Mouse (Mus musculus): ENCODE results near the gene Dpp10. TPM values are rescaled to one million over a fixed set of nuclear protein-coding genes. Genes with fewer than 3 reads are reported as not detected.

Dpp10 gene
- polyA plus RNA-seq, 1 experiment from 2014 or later, result 26.0 TPM

DNA sequence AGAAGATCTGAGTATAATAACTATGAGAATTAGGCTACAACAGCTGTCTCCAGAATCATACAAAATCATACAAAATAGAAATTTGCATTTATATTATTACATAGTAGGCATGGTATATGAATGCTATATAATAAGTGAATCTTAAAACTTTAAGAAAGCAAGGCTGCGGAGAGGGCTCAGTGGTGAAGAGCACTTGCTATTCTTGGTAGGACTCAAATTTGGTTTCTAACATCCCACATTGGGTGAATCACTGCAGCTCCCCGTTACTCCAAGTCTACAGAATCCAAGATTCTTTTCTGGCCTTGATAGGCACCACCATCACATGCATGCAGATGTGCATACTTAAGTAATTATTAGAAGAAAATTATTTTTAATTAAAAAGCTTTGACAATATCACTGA, 279.8 kb downstream of the Dpp10 start:
- ATAC-seq, result no peak
- Histone ChIP-seq H3K27ac (ENCODE audit: low read length) (no peak overlapping the region), H3K36me3 (ENCODE audit: control insufficient read depth, insufficient read depth, low read length) (no peaks in the 10 kb centered on the region), H3K4me1 (ENCODE audit: control insufficient read depth, insufficient read depth, low read length) (no peaks in the 10 kb centered on the region), H3K9me3 (replicated peaks; ENCODE audit: control insufficient read depth, low read length, poor library complexity, severe bottlenecking) (no peaks in the 10 kb centered on the region), H3K27me3 (ENCODE audit: control insufficient read depth, insufficient read depth, low read depth, low read length) (no peaks in the 10 kb centered on the region), H3K4me3 (ENCODE audit: low read depth, low read length) (no peak overlapping the region), H3K4me2 (ENCODE audit: low read length) (no peak overlapping the region), H3K9ac (ENCODE audit: low read depth, low read length) (no peak overlapping the region)
- WGBS, result 97% methylated on average over 2 of the region's 2 CpGs

DNA sequence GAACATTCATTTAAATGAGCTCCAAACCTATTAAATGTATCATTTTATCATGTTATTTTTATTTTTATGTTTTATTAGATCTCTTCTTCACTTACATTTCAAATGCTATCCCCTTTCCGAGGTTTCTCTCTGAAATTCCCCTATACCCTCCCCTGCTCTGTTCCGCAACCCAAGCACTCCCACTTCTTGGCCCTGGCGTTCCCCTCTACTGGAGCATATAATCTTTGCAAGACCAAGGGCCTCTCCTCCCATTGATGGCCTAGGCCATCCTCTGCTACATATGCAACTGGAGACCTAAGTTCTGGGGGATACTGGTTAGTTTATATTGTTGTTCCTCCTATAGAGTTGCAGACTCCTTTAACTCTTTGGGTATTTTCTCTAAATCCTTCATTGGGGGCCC, 283.1 kb downstream of the Dpp10 start:
- no peak for ATAC-seq
- Histone ChIP-seq H3K27ac (ENCODE audit: low read length) (no peak overlapping the region), H3K4me2 (ENCODE audit: low read length) (no peak overlapping the region), H3K27me3 (ENCODE audit: control insufficient read depth, insufficient read depth, low read depth, low read length) (no peaks in the 10 kb centered on the region), H3K9ac (ENCODE audit: low read depth, low read length) (no peak overlapping the region), H3K9me3 (replicated peaks; ENCODE audit: control insufficient read depth, low read length, poor library complexity, severe bottlenecking) (no peaks in the 10 kb centered on the region), H3K4me1 (ENCODE audit: control insufficient read depth, insufficient read depth, low read length) (no peaks in the 10 kb centered on the region), H3K4me3 (ENCODE audit: low read depth, low read length) (no peak overlapping the region), H3K36me3 (ENCODE audit: control insufficient read depth, insufficient read depth, low read length) (no peaks in the 10 kb centered on the region)
- WGBS, result 84% methylated on average over 3 of the region's 3 CpGs

GRCm38 (mm10) chr1:123756055-123756454, 289.3 kb downstream of the Dpp10 start:
- Histone ChIP-seq H3K4me1 (ENCODE audit: control insufficient read depth, insufficient read depth, low read length) (no peaks in the 10 kb centered on the region), H3K27ac (ENCODE audit: low read length) (no peak overlapping the region), H3K4me3 (ENCODE audit: low read depth, low read length) (no peak overlapping the region), H3K27me3 (ENCODE audit: control insufficient read depth, insufficient read depth, low read depth, low read length) (no peaks in the 10 kb centered on the region), H3K9ac (ENCODE audit: low read depth, low read length) (no peak overlapping the region), H3K4me2 (ENCODE audit: low read length) (no peak overlapping the region), H3K9me3 (replicated peaks; ENCODE audit: control insufficient read depth, low read length, poor library complexity, severe bottlenecking) (no peaks in the 10 kb centered on the region), H3K36me3 (ENCODE audit: control insufficient read depth, insufficient read depth, low read length) (no peaks in the 10 kb centered on the region)
- ATAC-seq, result no peak

DNA sequence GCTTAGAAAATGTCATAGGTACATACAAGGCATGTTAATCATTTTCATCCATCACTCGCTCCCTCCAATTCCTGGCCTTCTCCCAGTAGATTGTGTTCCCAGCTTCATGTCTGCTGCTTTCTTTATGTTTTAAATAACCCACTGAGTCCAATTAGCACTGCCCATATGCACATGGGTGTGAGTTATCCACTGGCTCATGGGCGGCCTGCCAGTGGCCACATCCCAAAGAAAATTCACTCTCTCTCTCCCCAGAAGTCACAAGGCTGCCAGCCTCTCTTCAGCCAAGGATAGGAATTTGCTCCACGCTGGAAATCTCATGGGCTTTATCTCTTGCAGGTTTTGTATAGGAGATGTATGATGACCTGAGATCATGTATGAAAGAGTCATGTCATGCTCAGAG, 338.1 kb downstream of the Dpp10 start:
- WGBS, result 79% methylated on average over 3 of the region's 3 CpGs

DNA sequence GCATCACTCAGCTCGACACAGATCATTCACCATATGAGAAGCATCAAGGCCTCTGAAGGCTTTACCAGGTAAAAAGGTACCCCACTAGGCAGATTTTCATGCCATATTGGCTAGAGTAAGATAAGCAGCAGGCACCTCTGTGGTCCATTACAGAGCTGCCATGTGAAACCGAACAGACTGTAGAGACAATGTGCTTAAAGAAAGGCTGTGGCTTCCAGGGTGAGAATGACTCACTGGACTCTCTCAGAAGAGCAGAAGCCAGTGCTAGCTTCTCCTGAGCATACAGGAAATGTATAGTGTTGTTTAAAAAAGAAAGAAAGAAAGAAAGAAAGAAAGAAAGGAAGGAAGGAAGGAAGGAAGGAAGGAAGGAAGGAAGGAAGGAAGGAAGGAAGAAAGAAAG, 386.9 kb downstream of the Dpp10 start:
- Histone ChIP-seq H3K36me3 (ENCODE audit: control insufficient read depth, insufficient read depth, low read length) (no peaks in the 10 kb centered on the region), H3K27ac (ENCODE audit: low read length) (no peak overlapping the region), H3K9me3 (replicated peaks; ENCODE audit: control insufficient read depth, low read length, poor library complexity, severe bottlenecking) (no peaks in the 10 kb centered on the region), H3K4me1 (ENCODE audit: control insufficient read depth, insufficient read depth, low read length) (no peaks in the 10 kb centered on the region), H3K27me3 (ENCODE audit: control insufficient read depth, insufficient read depth, low read depth, low read length) (no peaks in the 10 kb centered on the region), H3K4me2 (ENCODE audit: low read length) (no peak overlapping the region), H3K9ac (ENCODE audit: low read depth, low read length) (no peak overlapping the region), H3K4me3 (ENCODE audit: low read depth, low read length) (no peak overlapping the region)
- ATAC-seq, result no peak
- WGBS, result 68% methylated on average over 2 of the region's 2 CpGs

More for the DNA sequence above, 338.1 kb downstream of the Dpp10 start:
- no peak overlapping the region for H3K4me2 ChIP-seq (ENCODE audit: low read length)
- no peak for ATAC-seq
- no peaks in the 10 kb centered on the region for H3K4me1 ChIP-seq (ENCODE audit: control insufficient read depth, insufficient read depth, low read length)
- H3K27ac ChIP-seq (ENCODE audit: low read length), result no peak overlapping the region
- no peaks in the 10 kb centered on the region for H3K36me3 ChIP-seq (ENCODE audit: control insufficient read depth, insufficient read depth, low read length)
- no peaks in the 10 kb centered on the region for H3K9me3 ChIP-seq (replicated peaks; ENCODE audit: control insufficient read depth, low read length, poor library complexity, severe bottlenecking)
- no peak overlapping the region for H3K9ac ChIP-seq (ENCODE audit: low read depth, low read length)
- no peaks in the 10 kb centered on the region for H3K27me3 ChIP-seq (ENCODE audit: control insufficient read depth, insufficient read depth, low read depth, low read length)
- H3K4me3 ChIP-seq (ENCODE audit: low read depth, low read length), result no peak overlapping the region

DNA sequence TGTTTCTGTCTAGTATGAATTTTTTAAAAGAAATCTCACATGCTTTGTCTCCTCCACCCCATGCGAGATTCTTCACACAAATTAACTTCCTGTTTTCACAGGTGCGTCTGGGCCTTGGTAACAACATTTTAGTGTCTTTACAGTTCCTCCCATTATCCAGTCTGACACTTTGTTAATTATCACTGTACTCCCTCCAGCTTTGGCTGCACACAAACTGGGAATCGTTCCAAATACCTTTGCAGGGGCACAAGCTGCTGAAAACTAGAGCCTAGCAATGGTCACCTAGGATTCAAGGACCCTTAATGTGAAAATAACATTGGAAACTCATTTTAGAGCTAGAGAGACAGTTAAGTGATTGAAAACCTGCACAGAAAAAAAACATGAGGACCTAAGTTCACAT, 388.8 kb downstream of the Dpp10 start:
- Histone ChIP-seq H3K9ac (ENCODE audit: low read depth, low read length) (no peak overlapping the region), H3K4me2 (ENCODE audit: low read length) (no peak overlapping the region), H3K4me1 (ENCODE audit: control insufficient read depth, insufficient read depth, low read length) (no peaks in the 10 kb centered on the region), H3K27me3 (ENCODE audit: control insufficient read depth, insufficient read depth, low read depth, low read length) (no peaks in the 10 kb centered on the region), H3K9me3 (replicated peaks; ENCODE audit: control insufficient read depth, low read length, poor library complexity, severe bottlenecking) (no peaks in the 10 kb centered on the region), H3K4me3 (ENCODE audit: low read depth, low read length) (no peak overlapping the region), H3K27ac (ENCODE audit: low read length) (no peak overlapping the region), H3K36me3 (ENCODE audit: control insufficient read depth, insufficient read depth, low read length) (no peaks in the 10 kb centered on the region)
- 58% methylated on average over 3 of the region's 3 CpGs for WGBS
- ATAC-seq, result no peak

DNA sequence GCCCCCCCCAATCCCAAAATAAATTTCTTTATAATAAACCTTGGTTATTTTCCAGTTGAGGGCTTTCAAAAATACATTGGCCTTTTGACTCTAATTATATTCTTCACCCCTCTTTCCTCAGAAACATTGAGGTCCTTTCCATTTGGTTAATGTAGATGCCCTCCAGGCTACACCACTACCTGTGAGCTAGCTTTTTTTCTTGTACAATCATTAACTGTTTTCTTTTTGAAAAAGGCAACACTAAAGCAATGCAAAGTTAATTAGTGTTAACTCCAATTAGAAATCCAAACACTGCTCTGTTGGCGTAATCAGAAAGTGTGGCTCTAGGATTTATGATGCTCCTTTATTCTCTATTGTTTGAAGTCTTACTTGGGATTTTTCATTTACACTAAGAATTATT, 407.5 kb downstream of the Dpp10 start:
- Histone ChIP-seq H3K9ac (ENCODE audit: low read depth, low read length) (no peak overlapping the region), H3K27me3 (ENCODE audit: control insufficient read depth, insufficient read depth, low read depth, low read length) (no peaks in the 10 kb centered on the region), H3K27ac (ENCODE audit: low read length) (no peak overlapping the region), H3K4me1 (ENCODE audit: control insufficient read depth, insufficient read depth, low read length) (no peaks in the 10 kb centered on the region), H3K36me3 (ENCODE audit: control insufficient read depth, insufficient read depth, low read length) (no peaks in the 10 kb centered on the region), H3K4me2 (ENCODE audit: low read length) (no peak overlapping the region), H3K4me3 (ENCODE audit: low read depth, low read length) (no peak overlapping the region), H3K9me3 (replicated peaks; ENCODE audit: control insufficient read depth, low read length, poor library complexity, severe bottlenecking) (no peaks in the 10 kb centered on the region)
- ATAC-seq, result no peak
- WGBS, result 83% methylated on average over 1 of the region's 1 CpGs

DNA sequence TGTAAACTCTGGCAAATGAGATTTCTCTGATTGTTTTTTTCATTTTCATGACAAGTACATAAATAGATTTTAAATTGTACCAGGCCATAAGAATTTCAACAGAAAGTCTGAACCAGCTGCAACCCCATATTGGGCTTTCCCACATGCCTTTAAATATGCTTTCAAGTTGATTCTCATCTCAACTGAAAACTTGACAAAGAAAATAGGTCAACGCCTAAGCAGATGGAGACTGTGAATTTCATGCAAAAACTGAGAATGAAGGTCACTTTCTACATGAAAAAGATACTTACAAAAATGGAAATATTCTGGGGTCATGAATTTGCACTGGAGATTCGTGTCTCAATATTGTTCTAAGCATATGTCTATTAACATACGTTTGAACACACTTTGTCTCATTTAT, 417.1 kb downstream of the Dpp10 start:
- Histone ChIP-seq H3K27ac (ENCODE audit: low read length) (no peak overlapping the region), H3K27me3 (ENCODE audit: control insufficient read depth, insufficient read depth, low read depth, low read length) (no peaks in the 10 kb centered on the region), H3K4me3 (ENCODE audit: low read depth, low read length) (no peak overlapping the region), H3K4me1 (ENCODE audit: control insufficient read depth, insufficient read depth, low read length) (no peaks in the 10 kb centered on the region), H3K9me3 (replicated peaks; ENCODE audit: control insufficient read depth, low read length, poor library complexity, severe bottlenecking) (no peaks in the 10 kb centered on the region), H3K9ac (ENCODE audit: low read depth, low read length) (no peak overlapping the region), H3K4me2 (ENCODE audit: low read length) (no peak overlapping the region), H3K36me3 (ENCODE audit: control insufficient read depth, insufficient read depth, low read length) (no peaks in the 10 kb centered on the region)
- WGBS, result 89% methylated on average over 3 of the region's 3 CpGs
- no peak for ATAC-seq

- no peak overlapping the region for H3K4me2 ChIP-seq (ENCODE audit: low read length)
- no peak overlapping the region for H3K4me3 ChIP-seq (ENCODE audit: low read depth, low read length)
These were observed 460.5 kb downstream of the Dpp10 start for GRCm38 (mm10) chr1:123584857-123585256.

GRCm38 (mm10) chr1:123580112-123580511, 465.2 kb downstream of the Dpp10 start:
- ATAC-seq, result no peak
- no peak overlapping the region for H3K27ac ChIP-seq (ENCODE audit: low read length)

More at GRCm38 (mm10) chr1:123584857-123585256, 460.5 kb downstream of the Dpp10 start:
- Histone ChIP-seq H3K27me3 (ENCODE audit: control insufficient read depth, insufficient read depth, low read depth, low read length) (no peaks in the 10 kb centered on the region), H3K36me3 (ENCODE audit: control insufficient read depth, insufficient read depth, low read length) (no peaks in the 10 kb centered on the region), H3K9ac (ENCODE audit: low read depth, low read length) (no peak overlapping the region), H3K9me3 (replicated peaks; ENCODE audit: control insufficient read depth, low read length, poor library complexity, severe bottlenecking) (no peaks in the 10 kb centered on the region), H3K4me1 (ENCODE audit: control insufficient read depth, insufficient read depth, low read length) (no peaks in the 10 kb centered on the region), H3K27ac (ENCODE audit: low read length) (no peak overlapping the region)
- ATAC-seq, result no peak

More at GRCm38 (mm10) chr1:123580112-123580511, 465.2 kb downstream of the Dpp10 start:
- Histone ChIP-seq H3K9ac (ENCODE audit: low read depth, low read length) (no peak overlapping the region), H3K4me3 (ENCODE audit: low read depth, low read length) (no peak overlapping the region), H3K4me2 (ENCODE audit: low read length) (no peak overlapping the region), H3K9me3 (replicated peaks; ENCODE audit: control insufficient read depth, low read length, poor library complexity, severe bottlenecking) (no peaks in the 10 kb centered on the region), H3K27me3 (ENCODE audit: control insufficient read depth, insufficient read depth, low read depth, low read length) (no peaks in the 10 kb centered on the region), H3K4me1 (ENCODE audit: control insufficient read depth, insufficient read depth, low read length) (no peaks in the 10 kb centered on the region), H3K36me3 (ENCODE audit: control insufficient read depth, insufficient read depth, low read length) (no peaks in the 10 kb centered on the region)
- 96% methylated on average over 2 of the region's 2 CpGs for WGBS
